Mouse (Mus musculus): ENCODE measurements around the gene B130006D01Rik.

The B130006D01Rik gene

DNA sequence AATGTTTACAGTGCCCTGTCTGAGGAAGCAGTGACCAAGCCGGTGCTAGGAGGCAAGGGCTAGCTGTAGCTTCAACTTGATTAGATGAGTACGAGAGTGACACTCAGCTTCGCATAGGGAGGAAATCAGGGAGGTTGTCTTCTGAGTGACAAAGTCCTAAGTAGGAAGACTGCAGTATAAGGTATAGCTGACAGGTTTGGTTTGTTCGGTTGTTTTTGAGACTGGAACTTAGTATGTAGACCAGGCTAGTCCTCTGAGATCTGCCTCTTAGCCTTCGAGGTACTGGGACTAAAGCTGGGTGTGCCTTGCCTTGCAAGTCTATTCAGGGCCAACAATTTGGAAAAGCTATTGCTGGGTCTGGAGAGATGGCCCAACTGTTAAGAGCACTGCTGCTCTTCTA lies at the start of gene B130006D01Rik:
Gene B130006D01Rik (plus strand): TSS at position 301 of the 400 bp plus-strand sequence.
- DNase-seq: no peak

DNA sequence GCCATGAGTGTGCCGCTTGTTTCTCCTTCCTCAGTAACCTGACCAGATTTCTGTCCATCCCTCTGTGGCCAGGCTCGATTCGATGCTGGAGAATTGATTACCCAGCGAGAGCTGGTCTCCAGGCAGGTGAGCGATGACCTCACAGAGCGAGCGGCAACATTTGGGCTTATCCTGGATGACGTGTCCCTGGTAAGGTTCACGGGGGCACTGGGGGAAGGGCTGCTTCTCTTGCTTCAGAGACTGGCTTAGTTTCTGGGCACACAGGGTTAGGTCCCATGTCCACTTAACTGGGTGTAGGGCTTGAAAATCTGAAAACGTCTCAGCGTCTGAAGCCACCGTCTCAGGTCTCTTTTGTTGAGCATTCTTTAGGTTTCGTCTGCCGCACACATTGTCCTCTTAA lies 47.9 kb upstream of the B130006D01Rik start:
- no peak for DNase-seq

DNA sequence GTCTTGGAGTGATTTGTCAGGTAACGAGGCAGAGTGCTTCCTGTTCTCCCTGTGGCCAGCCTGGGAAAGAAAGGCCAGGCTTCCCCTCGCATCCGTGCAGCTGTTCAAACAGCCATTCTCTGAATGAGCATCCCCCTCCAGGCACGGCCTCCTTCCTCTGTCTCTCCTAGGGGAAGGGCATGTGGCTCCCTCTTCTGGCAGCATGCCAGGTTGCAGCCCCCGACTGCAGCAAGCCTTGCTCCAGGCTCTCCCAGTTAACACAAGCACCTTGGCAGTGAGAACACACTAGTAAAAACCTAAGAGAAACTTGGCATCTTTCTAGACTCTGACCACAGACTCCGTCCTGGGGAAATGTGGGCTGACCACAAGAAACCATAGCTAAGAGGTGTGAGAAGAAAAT lies 47.1 kb upstream of the B130006D01Rik start:
- peak; percentile 83 for DNase-seq

DNA sequence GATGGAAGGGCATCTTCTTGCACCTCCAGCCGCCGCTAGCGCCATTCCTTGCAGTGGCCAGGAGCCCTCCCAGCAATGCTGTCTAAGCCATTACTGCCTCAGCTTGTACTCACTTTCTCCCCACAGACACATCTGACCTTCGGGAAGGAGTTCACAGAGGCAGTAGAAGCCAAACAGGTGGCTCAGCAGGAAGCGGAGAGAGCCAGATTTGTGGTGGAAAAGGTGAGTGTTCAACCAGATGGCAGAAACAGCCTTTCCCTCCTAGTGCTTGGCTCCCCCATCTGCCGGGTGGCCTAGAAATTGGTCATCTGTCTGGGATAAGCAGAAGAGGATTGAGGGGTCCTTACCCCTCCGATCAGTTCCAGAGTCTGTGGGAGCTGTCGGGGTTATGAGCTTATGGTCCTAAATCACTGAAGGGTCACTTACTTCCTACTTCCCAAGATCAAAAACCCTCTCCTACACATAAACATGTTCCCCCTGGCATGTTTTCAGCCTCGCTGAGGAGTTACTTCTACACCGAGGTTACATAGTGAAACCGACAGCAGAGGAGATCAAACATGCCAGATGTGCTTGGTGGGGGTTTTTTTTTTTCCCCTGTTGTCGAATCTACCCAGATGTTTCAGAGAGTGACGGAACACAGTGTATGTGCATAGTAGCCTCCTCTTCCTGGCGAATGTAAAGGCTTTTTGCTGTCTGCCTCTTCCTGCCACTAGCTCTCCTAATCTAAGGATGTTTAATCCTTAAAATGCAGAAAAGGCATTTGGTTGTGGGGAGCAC lies 45.3 kb upstream of the B130006D01Rik start:
- DNase-seq: no peak

DNA sequence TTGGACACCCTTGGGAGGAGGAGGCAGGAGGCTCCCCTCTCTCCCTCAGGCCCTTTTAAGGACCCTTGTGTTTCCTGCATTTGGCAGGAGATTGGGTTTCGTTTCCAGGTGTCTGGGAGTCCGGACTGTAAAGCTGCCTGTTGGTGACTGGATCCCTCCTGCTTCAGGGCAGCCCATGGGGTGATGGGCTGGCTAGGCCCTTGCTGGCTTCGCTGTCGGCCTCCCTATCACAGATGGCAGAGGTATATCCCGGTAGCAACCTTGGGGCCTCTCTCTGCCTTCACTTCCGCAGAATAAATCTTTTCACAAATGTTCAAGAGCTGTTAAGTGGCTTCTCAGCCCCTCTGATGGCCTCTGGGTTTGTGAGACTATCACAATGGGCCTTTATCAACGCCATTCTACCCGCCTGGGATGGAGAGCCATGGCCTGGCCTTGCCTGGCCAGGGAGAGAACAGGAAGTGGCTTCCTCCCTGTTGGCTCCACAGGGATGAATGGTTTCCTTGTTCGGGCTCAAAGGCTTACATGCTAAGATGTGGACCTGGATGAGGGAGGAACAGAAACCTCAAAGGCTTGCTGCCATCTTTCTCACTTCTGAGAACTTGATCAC lies 41.3 kb upstream of the B130006D01Rik start:
- no peak for DNase-seq

DNA sequence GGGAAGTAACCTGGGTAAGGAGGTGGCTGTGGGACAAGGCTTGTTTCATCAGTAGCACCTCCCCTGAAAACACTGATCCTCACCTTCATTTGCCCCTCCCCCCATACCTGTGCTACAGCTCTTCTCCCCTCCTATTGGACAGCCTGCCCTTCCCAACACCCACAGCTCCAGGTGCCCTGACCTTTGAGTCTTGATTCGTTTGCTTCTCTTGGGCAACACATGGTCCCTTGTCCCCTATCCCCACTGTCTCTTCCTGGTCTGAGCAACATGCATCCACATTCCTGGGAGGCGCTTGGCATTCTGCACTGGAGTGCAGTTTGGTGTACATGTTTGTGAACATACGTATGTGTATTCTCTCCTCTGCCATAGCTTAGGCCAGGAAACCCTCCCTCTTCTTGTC lies 40.4 kb upstream of the B130006D01Rik start:
- DNase-seq: no peak

DNA sequence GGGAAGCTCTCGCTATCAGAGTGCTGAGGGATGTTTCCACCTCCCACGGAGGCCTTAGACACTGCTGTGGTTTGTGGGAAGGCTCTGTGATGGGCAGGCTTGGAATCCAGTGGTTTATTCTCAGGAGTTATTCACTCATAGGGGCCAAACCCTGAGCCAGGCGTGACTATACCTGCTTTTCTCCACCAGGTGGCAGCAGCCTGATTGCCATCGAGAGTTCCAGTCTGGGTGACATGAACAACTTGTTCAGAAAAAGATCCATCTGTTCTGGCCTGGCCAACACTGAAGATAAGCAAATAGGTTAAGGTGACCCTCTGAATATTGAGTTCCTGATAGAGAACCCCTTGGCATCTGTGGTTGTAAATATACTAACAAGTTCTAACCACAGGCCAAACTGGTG lies 37.4 kb upstream of the B130006D01Rik start:
- peak; percentile 75 for DNase-seq

DNA sequence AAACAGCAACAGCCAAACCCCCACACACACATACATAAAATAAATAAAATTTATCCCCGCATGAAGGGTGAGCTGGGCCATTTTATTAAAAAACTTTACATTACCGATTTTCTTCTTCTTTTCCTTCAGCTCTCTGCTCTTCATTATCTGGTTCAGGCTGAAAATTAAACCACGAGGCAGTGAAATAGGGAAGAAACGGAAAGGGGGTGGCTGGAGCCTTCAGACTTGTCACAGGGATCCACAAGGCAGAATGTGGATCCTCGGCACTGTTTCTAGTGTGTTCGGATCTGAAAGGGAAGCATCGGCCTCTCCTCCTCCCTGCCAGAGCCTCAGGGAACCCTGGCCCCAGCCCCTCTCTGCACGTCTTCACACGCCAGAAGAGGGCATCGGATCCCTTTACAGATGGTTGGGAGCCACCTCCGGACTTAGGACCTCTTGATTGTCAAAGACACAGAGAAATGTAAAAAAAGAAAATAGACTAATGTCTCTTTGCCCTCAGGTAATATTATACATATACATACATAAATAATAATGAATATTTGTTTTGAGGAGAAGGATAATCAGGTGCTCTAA lies 36.2 kb upstream of the B130006D01Rik start:
- DNase-seq: no peak

DNA sequence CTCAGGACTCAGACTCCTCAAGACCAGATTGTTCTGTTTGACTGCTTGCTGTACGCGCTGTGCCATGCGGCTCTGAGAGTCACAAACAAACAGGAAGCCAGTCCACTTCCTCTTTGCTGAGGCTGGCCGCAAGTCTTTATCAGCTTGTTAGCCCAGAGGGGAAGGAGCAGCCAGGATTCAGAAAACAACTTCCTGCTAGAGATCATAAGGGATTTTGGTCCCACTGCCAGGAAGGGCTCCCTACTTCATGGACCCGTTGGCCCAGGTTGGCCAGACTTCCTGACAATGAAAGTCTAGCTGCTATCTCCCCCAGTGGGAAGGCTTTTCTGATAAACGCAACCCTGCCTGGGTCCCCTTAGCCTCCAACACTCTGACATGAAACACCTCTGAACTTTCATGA lies 34.9 kb upstream of the B130006D01Rik start:
- DNase-seq: peak; percentile 26

DNA sequence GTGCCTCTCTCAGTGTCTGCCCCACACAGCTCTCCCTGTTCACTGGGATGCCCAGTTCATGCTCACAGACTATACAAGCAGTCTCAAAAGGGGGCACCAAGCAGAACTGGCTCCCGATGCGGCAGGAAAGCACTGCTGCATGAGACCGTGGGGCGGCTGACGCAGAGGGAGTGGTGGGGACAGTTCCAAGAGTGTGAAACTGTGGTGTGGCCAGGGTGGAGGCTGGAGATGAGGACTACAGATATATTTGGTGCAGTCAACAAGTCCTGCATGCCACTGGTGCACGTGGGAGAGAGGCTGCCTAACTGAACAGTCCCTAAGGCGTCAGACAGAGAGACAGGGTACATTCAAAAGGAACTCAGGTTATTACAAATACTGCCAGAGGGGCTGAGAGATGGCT lies 34.4 kb upstream of the B130006D01Rik start:
- DNase-seq: peak; percentile 12

DNA sequence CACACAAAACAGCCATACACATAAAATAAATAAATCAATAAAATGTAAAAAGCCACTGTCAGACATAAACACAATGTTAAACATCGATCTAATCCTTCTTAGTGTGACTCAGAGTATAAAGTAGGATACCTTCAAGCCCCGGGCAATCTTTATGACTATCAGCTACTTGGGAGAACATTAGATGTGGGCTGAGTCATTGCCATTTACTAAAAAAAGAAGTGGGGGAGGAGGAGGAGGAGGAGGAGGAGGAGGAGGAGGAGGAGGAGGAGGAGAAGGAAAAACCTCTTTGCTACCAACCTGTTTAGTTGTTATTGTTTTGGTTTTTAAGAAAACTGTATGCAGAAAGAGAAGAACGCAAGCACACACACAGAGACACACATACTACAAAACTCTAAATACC lies 33.8 kb upstream of the B130006D01Rik start:
- DNase-seq: no peak

DNA sequence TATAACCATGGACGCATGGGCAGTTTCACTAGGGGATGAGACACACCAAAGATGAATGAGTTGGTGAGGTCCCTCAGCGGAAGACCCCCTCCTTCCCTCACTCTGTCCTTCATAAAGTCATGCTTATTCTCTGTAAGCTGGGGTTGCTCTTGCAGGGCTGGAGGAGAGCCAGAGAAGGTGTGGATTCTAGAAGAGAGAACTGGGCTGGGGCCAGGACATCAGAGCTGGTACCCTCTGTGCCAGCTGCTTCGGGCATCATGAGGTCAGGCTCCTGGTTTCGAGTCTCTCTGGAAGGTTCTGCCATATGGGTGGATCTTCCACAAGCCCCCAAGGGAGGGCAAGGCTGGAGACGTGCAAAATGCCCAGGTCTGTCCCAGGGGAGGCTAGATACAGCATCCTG lies 24.8 kb upstream of the B130006D01Rik start:
- no peak for DNase-seq

DNA sequence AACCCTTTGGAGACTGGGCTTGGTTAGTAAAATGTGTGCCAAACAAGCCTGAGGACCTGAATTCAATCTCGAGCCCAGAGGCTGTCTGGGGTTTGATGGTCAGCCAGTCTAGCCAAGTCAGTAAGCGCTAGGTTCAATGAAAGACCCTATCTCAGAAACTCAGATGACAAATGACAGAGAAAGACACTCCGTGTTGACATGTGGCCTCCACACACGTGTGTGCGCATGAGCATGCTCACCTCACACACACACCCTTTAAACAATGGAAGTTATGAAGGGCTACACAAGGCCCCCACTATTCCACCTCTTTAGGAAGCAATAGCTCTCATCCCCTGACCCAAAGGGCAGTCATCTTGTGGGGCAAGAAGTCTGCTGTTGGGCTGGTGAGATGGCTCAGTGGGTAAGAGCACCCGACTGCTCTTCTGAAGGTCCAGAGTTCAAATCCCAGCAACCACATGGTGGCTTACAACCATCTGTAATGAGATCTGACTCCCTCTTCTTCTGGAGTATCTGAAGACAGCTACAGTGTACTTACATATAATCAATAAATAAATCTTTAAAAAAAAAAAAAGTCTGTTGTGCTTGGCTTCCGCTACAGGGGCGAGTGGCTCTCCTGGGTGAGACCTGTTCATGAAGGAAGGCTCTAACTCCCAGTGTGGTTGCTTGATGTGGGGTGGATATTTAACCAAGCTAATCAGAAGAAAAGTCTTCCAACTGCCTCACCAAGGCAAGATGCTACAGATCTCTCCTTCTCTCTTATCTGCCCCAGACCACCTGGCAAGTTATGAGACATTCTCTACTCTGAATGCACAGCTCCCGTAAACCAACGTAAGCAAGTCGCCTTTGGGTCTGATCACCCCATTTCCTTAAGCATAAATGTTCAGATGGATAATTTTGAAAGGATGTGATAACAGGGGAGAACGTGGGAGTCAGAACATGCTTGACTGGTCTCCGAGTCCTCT lies 22.3 kb upstream of the B130006D01Rik start:
- no peak for DNase-seq

DNA sequence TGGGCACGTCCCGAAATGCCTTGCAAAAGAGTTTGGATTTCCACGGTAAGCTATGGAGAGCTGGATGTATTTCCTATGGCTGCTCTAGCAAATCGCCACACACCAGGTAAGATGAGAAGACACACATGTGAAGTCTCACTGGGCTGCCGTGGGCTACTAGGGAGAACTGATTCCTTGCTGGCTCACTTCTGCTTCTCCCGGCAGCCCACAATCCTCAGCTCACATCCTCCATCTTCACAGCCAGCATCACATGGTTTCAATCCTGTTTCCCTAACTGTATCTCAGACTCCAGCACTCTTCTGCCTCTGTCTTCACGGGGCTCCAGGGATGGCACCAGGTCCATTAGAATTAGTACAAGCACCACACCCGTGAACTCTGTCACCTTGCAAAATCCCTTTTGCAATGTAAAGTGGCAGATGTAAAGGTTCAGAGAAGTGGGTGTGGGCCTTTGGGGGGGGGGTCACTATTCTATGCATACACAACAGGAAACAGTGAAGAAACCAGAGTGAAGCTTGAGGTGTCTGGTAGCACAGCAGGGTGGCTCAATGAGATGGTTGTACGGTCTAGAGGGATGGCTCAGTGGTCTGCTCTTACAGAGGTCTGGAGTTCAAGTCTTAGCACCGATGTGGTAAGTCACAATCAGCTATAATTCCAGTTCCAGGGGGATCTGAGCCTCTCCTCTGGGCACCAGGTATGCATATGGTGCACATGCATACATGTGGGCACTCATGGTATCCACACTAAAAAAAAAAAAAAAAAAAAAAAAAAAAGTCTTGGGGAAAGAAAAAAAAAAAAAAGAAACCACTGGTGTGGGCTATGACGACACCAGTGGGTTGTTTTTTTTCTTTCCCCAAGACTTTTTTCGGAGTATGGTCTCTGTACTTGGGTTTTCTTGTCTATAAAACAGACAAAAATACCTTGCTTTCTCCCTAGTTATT lies 19.1 kb upstream of the B130006D01Rik start:
- DNase-seq: no peak

DNA sequence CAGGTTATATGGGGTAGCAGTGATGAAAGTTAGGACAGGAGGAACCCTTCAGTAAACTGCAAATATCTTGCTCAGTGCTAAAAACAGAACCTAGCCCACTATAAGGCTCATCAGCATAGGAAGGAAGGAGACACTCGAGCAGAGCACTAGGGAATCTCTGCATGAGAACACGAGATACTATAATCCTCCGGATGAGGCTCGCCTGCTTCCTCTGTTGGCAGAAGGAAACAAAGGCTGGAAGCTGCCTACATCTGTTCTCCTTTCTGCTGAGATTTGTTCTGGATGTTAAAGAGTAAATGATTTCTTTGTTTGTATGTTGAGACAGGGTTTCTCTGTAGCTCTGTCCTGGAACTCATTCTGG lies 18.4 kb upstream of the B130006D01Rik start:
- DNase-seq: no peak

DNA sequence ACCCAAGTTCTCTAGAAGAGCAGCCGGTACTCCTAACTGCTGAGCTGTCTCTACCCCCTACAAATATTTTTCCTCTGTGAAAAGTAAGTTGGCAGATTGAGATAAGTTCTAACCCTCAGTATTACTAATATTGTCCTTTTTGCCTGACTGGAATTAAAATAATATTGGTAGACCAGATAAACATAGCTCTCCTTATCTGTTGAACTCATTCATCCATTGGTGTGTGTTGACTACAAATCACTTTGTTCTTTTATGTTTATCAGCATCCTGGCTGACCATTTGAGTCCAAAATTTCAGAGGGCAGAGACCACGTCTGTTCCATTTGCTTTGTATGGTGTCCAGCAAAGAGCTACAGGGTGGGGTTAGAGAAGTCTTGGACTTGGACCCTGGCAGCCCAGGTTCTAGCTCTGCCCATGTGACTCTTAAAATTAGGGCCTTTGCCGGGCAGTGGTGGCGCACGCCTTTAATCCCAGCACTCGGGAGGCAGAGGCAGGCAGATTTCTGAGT lies 13.8 kb upstream of the B130006D01Rik start:
- DNase-seq: no peak

DNA sequence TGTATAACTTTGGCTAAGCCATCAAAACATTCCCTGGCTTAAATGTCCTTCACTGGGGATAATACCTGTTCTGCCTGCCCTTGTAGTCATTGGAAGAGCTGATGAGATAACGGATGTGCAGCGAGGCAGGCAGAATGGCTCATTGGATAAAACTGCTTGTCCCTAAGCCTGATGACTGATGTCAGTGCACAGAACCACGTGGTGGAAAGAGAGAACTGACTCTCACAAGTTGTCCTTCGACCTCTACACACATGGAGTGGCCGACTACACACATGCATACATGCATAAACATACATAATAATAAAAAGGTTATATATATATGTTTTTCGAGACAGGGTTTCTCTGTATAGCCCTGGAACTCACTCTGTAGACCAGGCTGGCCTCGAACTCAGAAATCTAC lies 12.9 kb upstream of the B130006D01Rik start:
- no peak for DNase-seq

DNA sequence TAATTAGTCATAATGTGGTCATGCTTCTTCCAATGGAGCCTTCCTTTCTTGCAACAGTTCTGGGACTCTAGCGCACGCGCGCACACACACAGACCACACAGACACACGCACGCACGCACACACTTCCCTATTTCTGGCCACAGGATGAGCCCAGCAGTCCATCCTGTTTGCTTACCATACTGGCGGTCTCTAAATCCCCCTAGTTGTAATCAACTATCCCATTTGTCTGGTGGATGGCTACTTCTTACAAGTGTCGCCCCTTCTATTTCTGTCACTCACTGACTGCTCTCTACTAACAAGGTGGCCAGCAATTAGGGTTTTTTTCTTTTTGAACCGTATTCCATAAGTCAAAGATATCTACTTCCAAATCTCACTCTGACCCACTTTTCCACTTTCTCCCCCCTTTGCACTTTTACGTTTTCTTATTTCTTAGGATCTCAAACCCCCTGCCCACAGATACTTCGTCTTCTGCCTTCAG lies 11.3 kb upstream of the B130006D01Rik start:
- DNase-seq: no peak

DNA sequence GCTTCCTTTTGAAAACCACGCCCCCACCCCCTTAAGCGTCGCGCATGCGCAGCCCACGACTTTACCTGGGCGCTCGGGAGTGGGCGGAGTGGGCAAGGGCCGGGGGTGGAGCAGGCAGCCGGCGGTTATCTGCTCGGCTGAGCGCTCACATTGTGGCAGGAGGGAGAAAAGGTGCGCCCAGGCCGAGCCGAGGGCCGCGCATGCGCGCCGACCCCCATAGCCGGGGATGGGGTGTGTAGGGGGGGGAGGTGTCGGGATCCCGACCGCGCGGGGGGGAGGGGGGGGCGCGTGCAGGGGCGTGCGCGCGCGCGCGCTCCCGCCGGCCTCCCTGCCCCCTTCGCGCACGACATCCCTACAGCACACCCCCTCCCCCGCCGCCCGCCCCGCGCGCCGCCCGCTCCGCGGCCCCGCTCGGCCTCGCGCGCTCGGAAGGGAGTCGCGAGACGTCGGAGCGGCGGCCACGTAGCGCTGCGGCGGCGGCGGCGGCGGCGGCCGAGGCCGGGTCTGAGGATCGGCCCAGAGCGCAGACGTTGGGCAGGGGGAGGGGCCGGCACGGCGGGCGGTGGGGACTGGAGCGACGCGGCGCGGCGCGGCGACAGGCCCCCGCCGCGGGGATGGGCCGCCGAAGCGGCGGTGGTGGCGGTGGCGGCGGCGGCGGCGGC lies 10.7 kb upstream of the B130006D01Rik start, which contains the start of gene Zfp652:
Gene Zfp652 (plus strand): TSS at position 111 of the 662 bp plus-strand sequence.
- DNase-seq: peak; percentile 96

DNA sequence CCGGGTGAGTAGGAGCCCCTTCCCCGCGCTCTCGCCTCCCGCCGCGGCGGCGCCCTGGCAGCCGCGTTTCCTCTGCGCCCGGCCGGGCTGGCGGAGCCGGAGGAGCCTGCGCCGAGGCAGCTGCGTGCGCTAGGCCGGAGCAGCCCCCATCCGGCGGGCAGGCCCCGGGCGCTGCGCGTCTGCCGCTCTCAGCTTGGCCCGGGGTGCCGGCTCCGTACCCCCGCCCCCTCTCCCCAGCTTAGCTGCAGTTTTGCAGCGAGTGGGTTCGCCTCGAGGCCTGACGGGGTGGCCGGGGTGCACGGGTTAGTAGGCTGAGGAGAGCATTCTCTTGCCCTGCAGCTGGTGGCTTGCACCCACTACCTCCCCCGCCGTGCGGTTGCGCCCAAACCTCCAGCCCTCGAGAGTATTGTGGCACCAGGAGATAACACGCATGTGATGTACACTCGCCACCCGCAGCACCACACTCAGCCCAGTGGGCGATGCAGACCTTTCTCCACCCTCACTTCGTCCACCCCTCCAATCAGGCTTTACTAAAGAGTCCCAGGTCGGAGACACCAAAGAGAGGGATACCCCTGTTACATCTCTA lies 10.1 kb upstream of the B130006D01Rik start:
- DNase-seq: peak; percentile 80

Measured in thymus, postnatal 25 days (tissue).